Mouse (Mus musculus) cerebellum, adult 2 months (tissue): Measurements from ENCODE around the gene Slc6a4. TPM values are rescaled to one million over a fixed set of nuclear protein-coding genes. Genes with fewer than 3 reads are reported as not detected.

Experiments used
- DNase-seq, 2 experiments: peaks; one replicate each; pipeline ENCODE4 v3.0.0; 2021
- H3K27ac ChIP-seq: fragments of 200-500 bp; 2 replicates; pipeline ENCODE4 v1.5.1; 2012; ENCODE audit warnings: low read length, control low read depth, inconsistent platforms; ENCODE audit not compliant: insufficient read depth
- H3K27me3 ChIP-seq: fragments of 200-500 bp; 2 replicates; pipeline ENCODE4 v1.6.1; 2012; ENCODE audit warnings: inconsistent platforms, mild to moderate bottlenecking, low read length, moderate library complexity; ENCODE audit not compliant: control insufficient read depth, insufficient read depth
- H3K4me1 ChIP-seq: fragments of 200-500 bp; 2 replicates; pipeline ENCODE4 v1.6.1; 2011; ENCODE audit warnings: low read length; ENCODE audit not compliant: control insufficient read depth, insufficient read depth
- H3K4me3 ChIP-seq: fragments of 200-500 bp; replicated peaks from 2 replicates; pipeline ENCODE3; 2011; ENCODE audit warnings: mild to moderate bottlenecking, low read depth, low read length, control low read depth; ENCODE audit not compliant: insufficient read depth
- CTCF ChIP-seq: fragments of 200-500 bp; IDR thresholded peaks from 2 replicates; pipeline ENCODE4 v1.5.1; 2011; ENCODE audit warnings: low read depth, mild to moderate bottlenecking, control low read depth, low read length, moderate library complexity, borderline replicate concordance; ENCODE audit not compliant: insufficient read depth
- POLR2A ChIP-seq: fragments of 200-500 bp; IDR thresholded peaks from 2 replicates; pipeline ENCODE4 v1.6.1; 2011; ENCODE audit warnings: low read length, control low read depth, borderline replicate concordance; ENCODE audit not compliant: insufficient read depth
- WGBS: fragments of 180-500 bp; shearing (Covaris S2); methylation state at CpG from one replicate; pipeline ENCODE4 v1.1.7; 2018; 5-methylcytosine and 5-hydroxymethylcytosine counted together
- polyA plus RNA-seq: library from polyadenylated mRNA; depleted of rRNA; stranded (reverse); fragments of >200 nt; gene quantifications from 2 replicates; pipeline ENCODE4 v1.2.3, GENCODE M21; 2012

Slc6a4 gene
- polyA plus RNA-seq, 1 experiment = 4.8 TPM

DNA sequence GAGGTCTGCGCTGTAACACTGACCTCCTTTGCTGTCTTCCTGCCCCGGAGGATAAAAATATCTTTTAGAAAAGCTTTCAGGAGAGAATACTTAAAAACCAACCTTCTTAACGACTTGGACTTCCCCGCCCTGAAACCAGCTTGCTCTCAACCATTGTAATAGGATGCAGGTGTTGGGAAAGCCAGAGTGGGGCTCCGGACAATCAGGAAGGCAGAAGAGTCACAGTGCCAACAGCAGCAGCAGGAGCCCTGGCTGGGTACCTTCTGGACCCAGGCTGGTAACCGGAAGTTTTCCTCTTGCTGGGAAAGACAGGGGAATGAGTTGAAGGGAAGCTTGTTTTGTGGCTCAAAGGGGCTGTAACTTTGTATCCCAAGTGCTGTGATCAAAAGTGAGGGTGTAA lies 8.2 kb downstream of the Slc6a4 start:
- Histone ChIP-seq H3K27ac (no peak overlapping the region), H3K27me3 (no peaks in the 10 kb centered on the region), H3K4me1 (no peaks in the 10 kb centered on the region; the same call in 1 of the 2 replicates), H3K4me3 (no peak overlapping the region)
- peak; percentile 18 to 36 for DNase-seq
- no peak for TF ChIP-seq CTCF
- no peak for TF ChIP-seq POLR2A
- 15% methylated on average over 6 of the region's 6 CpGs for WGBS

DNA sequence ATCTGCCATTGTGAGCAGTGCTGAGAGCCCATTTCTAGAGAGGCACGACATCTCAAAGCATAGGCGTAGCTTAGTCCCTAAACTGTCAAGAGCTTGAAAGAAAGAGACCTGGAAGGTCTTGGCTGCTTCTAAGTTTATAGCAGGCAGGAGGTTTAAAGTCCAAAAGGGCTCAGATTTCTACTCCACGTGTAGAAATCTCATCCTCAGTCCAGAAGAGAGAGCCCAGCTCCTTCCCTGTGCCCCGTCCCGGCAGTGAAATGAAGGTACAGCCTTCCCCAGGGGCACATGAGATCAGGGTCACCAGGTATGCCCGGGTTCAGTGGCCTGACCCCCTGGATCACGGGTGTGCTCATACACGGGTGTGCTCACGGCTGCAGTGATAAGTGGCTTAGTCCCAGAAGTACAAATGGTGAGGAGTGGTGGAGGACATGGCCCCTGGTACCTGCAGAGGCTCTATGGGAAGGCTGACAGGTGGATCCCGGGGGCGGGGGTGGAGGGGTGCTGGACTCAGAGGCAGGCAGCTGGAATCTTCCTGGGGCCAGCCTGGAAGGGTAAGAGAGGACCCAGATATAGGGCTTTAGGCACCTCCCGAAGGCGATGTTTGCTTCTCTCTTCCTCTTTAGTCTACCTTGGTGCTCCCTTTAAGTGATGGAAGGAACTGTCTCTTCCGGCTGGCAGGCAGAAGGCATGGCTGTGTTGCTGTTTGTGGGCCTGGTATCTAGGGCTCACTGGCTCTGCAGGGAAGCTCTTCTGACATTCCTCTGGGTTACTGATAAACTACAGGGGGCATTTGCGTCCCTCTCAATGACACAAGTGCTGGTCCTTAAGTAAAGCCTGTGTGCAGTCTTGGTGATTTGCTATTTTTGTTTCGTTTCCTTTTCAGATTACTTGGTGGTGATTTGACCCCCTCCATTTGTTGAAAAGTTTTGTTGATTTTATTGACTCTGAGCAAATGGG lies 10.9 kb downstream of the Slc6a4 start:
- DNase-seq = no peak
- H3K4me1 ChIP-seq = no peaks in the 10 kb centered on the region; the same call in 1 of the 2 replicates
- no peak overlapping the region for H3K27ac ChIP-seq
- H3K27me3 ChIP-seq = no peaks in the 10 kb centered on the region
- 83% methylated on average over 16 of the region's 16 CpGs for WGBS
- no peak for TF ChIP-seq CTCF
- no peak for TF ChIP-seq POLR2A
- no peak overlapping the region for H3K4me3 ChIP-seq

DNA sequence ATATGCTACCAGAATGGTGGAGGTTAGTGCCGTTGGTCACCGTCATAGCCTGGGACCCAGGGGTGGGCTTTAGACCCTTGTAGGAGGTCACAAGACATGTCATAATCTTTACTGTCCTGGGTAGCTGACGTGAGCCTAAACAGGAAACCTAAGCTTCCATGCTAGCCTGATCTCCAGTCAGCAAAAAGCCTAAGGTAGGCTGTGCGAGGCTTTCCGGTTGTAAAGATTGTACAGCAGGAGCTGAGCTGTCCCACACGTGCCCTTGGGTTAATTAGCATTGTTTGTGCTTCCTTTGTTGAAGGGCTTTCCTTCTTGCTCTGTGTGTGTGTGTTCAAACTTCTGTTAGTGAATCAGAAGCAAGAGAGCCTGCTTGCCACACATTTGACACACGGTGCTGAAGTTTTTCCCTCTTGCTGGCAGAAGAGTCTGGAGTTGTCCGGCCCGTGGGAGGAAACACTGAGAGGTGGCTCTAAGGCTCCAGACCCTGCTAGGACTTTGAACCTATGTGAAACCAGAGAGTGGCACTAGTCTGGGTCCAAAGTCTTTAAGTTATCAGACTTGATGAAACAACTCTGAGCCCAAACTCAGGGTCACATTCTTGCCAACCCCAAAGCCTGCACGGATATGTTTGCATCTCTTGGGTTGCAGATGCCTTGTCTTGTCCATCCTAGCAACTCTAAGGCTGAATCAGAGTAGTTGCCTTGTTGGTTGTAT lies 12.5 kb downstream of the Slc6a4 start:
- TF ChIP-seq POLR2A = no peak
- no peak for TF ChIP-seq CTCF

DNA sequence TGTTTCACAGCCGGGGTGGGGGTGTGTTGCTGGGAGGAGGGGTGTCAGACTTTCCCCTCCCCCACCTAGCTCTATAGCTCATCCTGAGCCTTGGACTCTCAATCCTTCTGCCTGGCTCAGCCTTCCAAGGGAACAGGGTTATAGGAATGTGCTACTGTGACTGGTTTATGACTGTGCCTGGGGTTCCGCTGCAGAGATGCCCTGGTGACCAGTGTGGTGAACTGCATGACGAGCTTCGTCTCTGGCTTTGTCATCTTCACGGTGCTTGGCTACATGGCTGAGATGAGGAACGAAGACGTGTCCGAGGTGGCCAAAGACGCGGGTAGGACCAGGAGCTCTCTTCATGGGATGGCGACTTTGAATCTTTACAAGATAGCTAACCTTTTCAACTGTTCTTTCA lies 19.6 kb downstream of the Slc6a4 start:
- 68% methylated on average over 11 of the region's 11 CpGs for WGBS
- no peaks in the 10 kb centered on the region for H3K4me1 ChIP-seq

More for the DNA sequence above, 12.5 kb downstream of the Slc6a4 start:
- no peaks in the 10 kb centered on the region for H3K27me3 ChIP-seq
- no peak overlapping the region for H3K27ac ChIP-seq
- no peak overlapping the region for H3K4me3 ChIP-seq
- no peak for DNase-seq
- H3K4me1 ChIP-seq = no peaks in the 10 kb centered on the region; the same call in 1 of the 2 replicates
- WGBS = 81% methylated on average over 10 of the region's 10 CpGs

DNA sequence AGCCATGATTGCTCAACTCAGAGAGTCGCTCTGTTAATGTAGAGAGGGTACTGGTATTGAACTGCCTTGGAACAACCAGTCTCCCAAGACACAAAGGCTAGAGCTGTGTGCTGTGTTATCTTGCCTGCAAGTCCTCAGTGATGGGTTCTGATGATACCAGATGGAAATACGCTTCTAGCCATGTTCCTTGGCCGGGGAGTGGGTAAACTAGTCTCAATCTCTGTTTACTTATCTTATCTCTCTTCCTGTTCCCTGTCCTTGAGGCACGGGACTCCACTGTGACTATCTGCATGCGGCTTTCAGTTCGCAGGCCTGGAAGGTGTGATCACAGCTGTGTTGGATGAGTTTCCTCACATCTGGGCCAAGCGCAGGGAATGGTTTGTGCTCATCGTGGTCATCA lies 21.1 kb downstream of the Slc6a4 start:
- Histone ChIP-seq H3K4me1 (no peaks in the 10 kb centered on the region), H3K4me3 (no peak overlapping the region), H3K27ac (no peak overlapping the region), H3K27me3 (no peaks in the 10 kb centered on the region; the same call in 1 of the 2 replicates)
- TF ChIP-seq POLR2A (no peak), CTCF (no peak)
- no peak for DNase-seq
- WGBS = 84% methylated on average over 8 of the region's 8 CpGs

More for the DNA sequence above, 19.6 kb downstream of the Slc6a4 start:
- Histone ChIP-seq H3K4me3 (no peak overlapping the region), H3K27me3 (no peaks in the 10 kb centered on the region; the same call in 1 of the 2 replicates), H3K27ac (no peak overlapping the region)
- TF ChIP-seq CTCF = no peak
- no peak for TF ChIP-seq POLR2A
- DNase-seq = no peak

DNA sequence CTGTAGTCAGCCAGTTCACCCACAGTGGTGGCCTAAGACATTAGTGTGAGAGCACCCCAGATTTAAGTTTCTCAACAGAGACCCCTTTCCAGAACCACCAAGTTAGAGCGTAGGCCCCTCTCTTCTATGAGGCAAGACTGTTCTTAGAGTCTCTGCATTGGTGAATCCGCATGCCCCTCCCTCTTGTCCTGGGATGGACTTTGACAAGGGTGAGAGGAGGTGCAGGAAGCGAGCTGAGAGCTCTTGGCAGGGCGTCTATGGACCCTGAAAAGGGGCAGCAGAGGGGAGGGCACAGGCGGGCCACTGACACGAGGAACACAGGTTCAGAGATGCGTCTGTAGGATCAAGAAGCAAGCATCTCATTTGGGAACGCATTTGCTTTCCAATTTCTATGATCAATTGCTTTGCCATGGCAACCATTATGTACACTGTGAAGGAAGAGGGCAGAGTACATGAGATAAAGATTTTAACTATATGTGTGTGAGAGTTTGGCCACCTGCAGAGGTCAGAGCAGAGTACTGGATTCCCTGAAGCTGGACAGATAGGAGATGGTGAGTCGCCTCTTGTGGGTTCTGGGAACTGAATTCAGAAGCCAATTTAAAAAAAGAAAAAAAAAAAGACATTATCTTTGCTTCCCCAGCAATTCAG lies 23.5 kb downstream of the Slc6a4 start:
- WGBS = 64% methylated on average over 9 of the region's 9 CpGs
- H3K4me3 ChIP-seq = no peak overlapping the region
- TF ChIP-seq CTCF (no peak), POLR2A (no peak)
- H3K27me3 ChIP-seq = no peaks in the 10 kb centered on the region; the same call in 1 of the 2 replicates
- DNase-seq = no peak
- no peak overlapping the region for H3K27ac ChIP-seq
- H3K4me1 ChIP-seq = no peaks in the 10 kb centered on the region

DNA sequence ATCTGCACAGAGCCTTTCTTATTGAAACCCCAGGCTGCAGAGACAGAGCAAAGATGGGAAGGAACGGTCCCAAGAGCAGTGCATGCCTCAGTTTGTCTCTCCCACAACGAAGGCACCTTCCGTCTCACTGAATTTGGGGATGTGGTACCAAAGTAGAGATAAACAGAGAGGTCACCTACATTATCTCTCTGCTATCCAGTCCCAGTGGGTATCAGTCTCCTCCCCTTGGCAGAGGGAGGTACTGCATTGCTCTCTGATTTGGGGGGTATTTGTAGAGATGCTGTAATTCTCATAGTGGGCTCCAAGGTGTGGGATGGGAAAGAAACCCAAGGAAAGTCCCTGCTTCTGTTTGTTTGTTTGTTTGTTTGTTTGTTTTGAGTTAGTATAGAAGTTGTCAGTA lies 28.2 kb downstream of the Slc6a4 start:
- 74% methylated on average over 3 of the region's 3 CpGs for WGBS
- no peaks in the 10 kb centered on the region for H3K4me1 ChIP-seq
- TF ChIP-seq CTCF (no peak), POLR2A (no peak)
- H3K27ac ChIP-seq = no peak overlapping the region
- no peaks in the 10 kb centered on the region for H3K27me3 ChIP-seq
- H3K4me3 ChIP-seq = no peak overlapping the region
- no peak for DNase-seq
